Mouse (Mus musculus) megakaryocyte, adult 5-6 weeks (primary cell): ENCODE measurements around the gene Nlrp9c. TPM values are rescaled to one million over a fixed set of nuclear protein-coding genes. Genes with fewer than 3 reads are reported as not detected.
"Not testable (repeated sequence)": the region's sequence is repeated elsewhere in the genome, so short reads cannot be mapped to it uniquely, and the experiment has no call there.

Experiments
- ATAC-seq: 2 replicates; pipeline ENCODE4 v1.8.0; 2016; ENCODE audit warnings: mild to moderate bottlenecking, inconsistent platforms; ENCODE audit not compliant: poor library complexity, severe bottlenecking
- total RNA-seq, 2 experiments: library from RNA; stranded (forward) in 1 of 2; stranded (reverse) in 1 of 2; fragments of 153-499, 151-499 nt in 1 of 2; fragments of 221-1000, 200-1000 nt in 1 of 2; gene quantifications; 2 replicates each; pipeline versions ENCODE4 v1.2.3 to v1.2.4; 2015 to 2017

Nlrp9c gene
- not detected in 2 replicates for total RNA-seq (2015)
- total RNA-seq (2017) = not detected in 2 replicates

GRCm38 (mm10) chr7:26403600-26403999, at the start of gene Nlrp9c:
Gene Nlrp9c (minus strand): TSS chr7:26403700.
- ATAC-seq = not testable (repeated sequence)

- no peak for ATAC-seq
Observed at GRCm38 (mm10) chr7:26434813-26435212, 31.3 kb upstream of the Nlrp9c start, which contains the start of gene Nlrp4a. Gene Nlrp4a (plus strand): TSS chr7:26435113.

GRCm38 (mm10) chr7:26391811-26392210, 11.7 kb downstream of the Nlrp9c start:
- not testable (repeated sequence) for ATAC-seq

GRCm38 (mm10) chr7:26391137-26391536, 12.4 kb downstream of the Nlrp9c start:
- ATAC-seq = not testable (repeated sequence)

- not testable (repeated sequence) for ATAC-seq
Observed at GRCm38 (mm10) chr7:26386691-26387090, 16.8 kb downstream of the Nlrp9c start.

- ATAC-seq = no peak
Observed at GRCm38 (mm10) chr7:26380807-26381206, 22.7 kb downstream of the Nlrp9c start.

- not testable (repeated sequence) for ATAC-seq
Observed at GRCm38 (mm10) chr7:26373221-26373620, 30.3 kb downstream of the Nlrp9c start.

GRCm38 (mm10) chr7:26356719-26357118, 46.8 kb downstream of the Nlrp9c start:
- not testable (repeated sequence) for ATAC-seq

- not testable (repeated sequence) for ATAC-seq
Observed at GRCm38 (mm10) chr7:26352258-26352657, 51.2 kb downstream of the Nlrp9c start.

GRCm38 (mm10) chr7:26350177-26350576, 53.3 kb downstream of the Nlrp9c start:
- ATAC-seq = not testable (repeated sequence)

GRCm38 (mm10) chr7:26320361-26320760, 83.1 kb downstream of the Nlrp9c start:
- not testable (repeated sequence) for ATAC-seq

GRCm38 (mm10) chr7:26315809-26316208, 87.7 kb downstream of the Nlrp9c start:
- not testable (repeated sequence) for ATAC-seq

GRCm38 (mm10) chr7:26315194-26315593, 88.3 kb downstream of the Nlrp9c start:
- ATAC-seq = not testable (repeated sequence)

GRCm38 (mm10) chr7:26311786-26312185, 91.7 kb downstream of the Nlrp9c start:
- ATAC-seq = not testable (repeated sequence)

- ATAC-seq = not testable (repeated sequence)
Observed at GRCm38 (mm10) chr7:26306926-26307325, 96.6 kb downstream of the Nlrp9c start, which contains the start of gene Cyp2a4. Gene Cyp2a4 (plus strand): TSS chr7:26307169.

- ATAC-seq = not testable (repeated sequence)
Observed at GRCm38 (mm10) chr7:26303429-26304166, 99.9 kb downstream of the Nlrp9c start.

Other genes starting within 250 kb of the Nlrp9c start
- gene Cyp2b9, start 230.3 kb downstream of the Nlrp9c start, total RNA-seq (2015) = not detected in 2 replicates
- not detected in 2 replicates for gene Cyp2b9, start 230.3 kb downstream of the Nlrp9c start, total RNA-seq (2017)
- not detected in 2 replicates for gene Vmn1r184, start 143.4 kb downstream of the Nlrp9c start, total RNA-seq (2015)
- not detected in 2 replicates for gene Vmn1r184, start 143.4 kb downstream of the Nlrp9c start, total RNA-seq (2017)
- not detected in 2 replicates for gene Cyp2a4, start 96.5 kb downstream of the Nlrp9c start, total RNA-seq (2015)
- gene Cyp2a4, start 96.5 kb downstream of the Nlrp9c start, total RNA-seq (2017) = not detected in 2 replicates
- not detected in 2 replicates for gene Nlrp4a, start 31.4 kb upstream of the Nlrp9c start, total RNA-seq (2015)
- not detected in 2 replicates for gene Nlrp4a, start 31.4 kb upstream of the Nlrp9c start, total RNA-seq (2017)
- gene Nlrp9a, start 131.3 kb upstream of the Nlrp9c start, total RNA-seq (2015) = not detected in 2 replicates
- gene Nlrp9a, start 131.3 kb upstream of the Nlrp9c start, total RNA-seq (2017) = not detected in 2 replicates
- gene Vmn1r185, start 214.8 kb upstream of the Nlrp9c start, total RNA-seq (2015) = not detected in 2 replicates
- not detected in 2 replicates for gene Vmn1r185, start 214.8 kb upstream of the Nlrp9c start, total RNA-seq (2017)